Mouse (Mus musculus) lung, adult 18-20 months (tissue): ENCODE measurements at regions not wholly inside any gene's neighbourhood (a gene's known extent, or its start where the extent isn't known, plus 50 kb on each side); places are given as distances from the start of the nearest gene placed in this dataset.

ENCODE experiments used
- DNase-seq, 2 experiments: peaks; one replicate each; pipeline ENCODE4 v3.0.0; 2022; ENCODE audit warnings: mixed read lengths in 2 of 2

GRCm38 (mm10) chr13:14898495-14898894 is 268.5 kb downstream of the AW209491 start:
- DNase-seq: no peak

DNA sequence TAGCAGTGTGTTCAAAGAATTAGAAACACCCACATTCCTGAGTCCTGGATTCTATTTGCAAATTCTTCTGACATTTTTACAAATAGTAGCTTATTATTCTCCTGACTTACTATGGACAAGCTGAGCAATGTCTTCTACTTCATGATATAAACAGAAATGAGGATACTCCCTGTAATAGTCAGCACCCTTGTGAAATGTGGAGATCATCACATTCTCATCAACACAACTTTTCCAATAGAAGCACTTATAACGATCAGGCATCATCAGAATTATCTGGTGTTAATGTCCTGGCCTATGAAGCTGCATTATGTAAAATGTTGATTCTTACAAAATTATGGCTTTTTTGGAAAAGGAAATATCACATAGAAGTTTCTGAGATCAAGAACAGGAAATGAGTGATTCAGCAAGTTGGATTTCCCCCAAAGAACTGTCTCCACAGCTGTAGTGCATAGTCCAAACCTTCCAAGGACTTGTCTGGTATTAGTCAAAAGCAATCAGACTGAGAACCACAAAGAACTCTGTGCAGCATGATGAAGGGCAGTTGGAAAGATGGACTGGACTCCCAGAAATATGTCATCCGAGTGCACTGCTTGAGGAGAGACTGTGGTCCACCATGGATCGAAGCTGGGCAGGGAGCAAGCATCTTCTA is 300.3 kb downstream of the AW209491 start:
- DNase-seq: no peak

- DNase-seq: no peak
These were observed 336.3 kb downstream of the AW209491 start for GRCm38 (mm10) chr13:14966187-14966726.

- no peak for DNase-seq
These were observed 372.7 kb downstream of the AW209491 start for GRCm38 (mm10) chr13:15002700-15003099.

- DNase-seq: no peak
These were observed 381.7 kb downstream of the AW209491 start for GRCm38 (mm10) chr13:15011638-15012037.

GRCm38 (mm10) chr13:15018811-15019745 is 389.1 kb downstream of the AW209491 start:
- no peak for DNase-seq

GRCm38 (mm10) chr13:15026601-15027000 is 396.6 kb downstream of the AW209491 start:
- no peak for DNase-seq

DNA sequence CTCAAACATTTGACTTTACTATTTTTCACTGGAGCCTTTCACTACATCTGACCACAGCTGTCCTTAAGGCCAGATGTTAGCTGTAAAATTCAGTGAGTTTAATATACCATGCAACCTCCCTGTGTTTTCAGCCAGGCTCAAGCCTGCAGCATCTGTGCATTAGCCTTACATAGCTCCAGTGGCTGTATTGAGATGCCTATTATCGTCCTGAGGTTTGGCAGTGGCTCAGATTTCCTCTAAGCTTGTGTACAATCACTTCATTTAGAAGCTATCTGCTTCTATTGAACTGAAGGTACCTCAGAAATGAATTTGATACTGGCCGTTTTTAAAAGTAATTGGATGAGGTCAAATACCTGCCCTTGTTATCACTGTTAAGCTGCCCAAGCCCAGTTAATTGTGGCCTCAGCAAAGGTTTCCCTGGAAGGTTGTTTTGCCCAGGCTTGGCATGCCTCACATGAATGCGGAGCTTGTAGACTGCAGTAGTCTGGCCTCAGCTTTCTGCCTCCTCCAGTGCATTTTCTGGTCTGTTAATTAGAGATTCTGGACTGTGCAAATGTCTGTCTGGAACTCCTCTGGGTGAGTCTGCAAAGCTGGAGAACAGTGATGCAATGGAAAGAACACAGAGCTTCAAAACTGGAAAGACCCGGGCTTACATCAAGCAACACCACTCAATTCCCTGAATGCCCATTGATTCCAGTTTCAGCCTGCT is 410.2 kb upstream of the Gli3 start:
- no peak for DNase-seq

- no peak for DNase-seq
These were observed 408.3 kb upstream of the Gli3 start for GRCm38 (mm10) chr13:15054705-15055104.

GRCm38 (mm10) chr13:15078635-15079094 is 384.4 kb upstream of the Gli3 start:
- no peak for DNase-seq

DNA sequence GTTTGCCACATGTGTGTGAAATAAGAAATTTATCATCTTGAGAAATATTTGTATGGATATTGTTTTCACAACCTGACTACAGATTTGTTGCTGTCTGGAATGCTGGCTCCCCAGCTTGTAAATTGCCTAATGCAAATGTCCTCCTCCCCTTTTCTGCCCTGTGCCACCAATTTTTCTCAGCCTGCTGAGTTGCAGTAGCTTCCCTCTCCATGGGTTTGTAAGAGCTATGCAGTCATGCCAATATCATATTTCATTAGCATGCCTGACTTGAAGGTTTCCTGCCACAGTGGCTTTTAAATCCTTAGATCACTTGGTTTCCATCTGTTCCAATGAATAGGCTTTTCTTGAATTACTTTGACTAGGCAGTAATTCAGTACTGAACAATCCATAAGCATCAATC is 383.9 kb upstream of the Gli3 start:
- DNase-seq: no peak

- DNase-seq: peak in 1 of 2 experiments; percentile 6
These were observed 380.6 kb upstream of the Gli3 start for GRCm38 (mm10) chr13:15082255-15082932.

DNA sequence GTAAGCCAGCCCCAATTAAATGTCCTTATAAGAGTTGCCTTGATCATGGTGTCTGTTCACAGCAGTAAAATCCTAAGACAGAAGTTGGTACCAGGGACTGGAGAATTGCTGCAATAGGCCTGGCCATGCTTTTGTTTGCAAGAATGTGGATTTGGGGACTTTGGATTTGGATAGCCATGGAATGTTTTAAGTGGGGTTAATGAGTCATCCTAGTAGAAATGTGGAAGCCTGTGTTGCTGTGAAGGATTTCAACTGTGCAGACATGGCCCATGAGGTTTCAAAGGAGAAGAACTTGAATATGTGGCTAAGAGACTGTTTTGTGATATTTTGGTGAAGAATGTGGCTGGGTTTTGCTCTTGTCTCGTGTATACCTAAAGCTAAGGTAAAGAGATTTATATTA is 368.2 kb upstream of the Gli3 start:
- no peak for DNase-seq

DNA sequence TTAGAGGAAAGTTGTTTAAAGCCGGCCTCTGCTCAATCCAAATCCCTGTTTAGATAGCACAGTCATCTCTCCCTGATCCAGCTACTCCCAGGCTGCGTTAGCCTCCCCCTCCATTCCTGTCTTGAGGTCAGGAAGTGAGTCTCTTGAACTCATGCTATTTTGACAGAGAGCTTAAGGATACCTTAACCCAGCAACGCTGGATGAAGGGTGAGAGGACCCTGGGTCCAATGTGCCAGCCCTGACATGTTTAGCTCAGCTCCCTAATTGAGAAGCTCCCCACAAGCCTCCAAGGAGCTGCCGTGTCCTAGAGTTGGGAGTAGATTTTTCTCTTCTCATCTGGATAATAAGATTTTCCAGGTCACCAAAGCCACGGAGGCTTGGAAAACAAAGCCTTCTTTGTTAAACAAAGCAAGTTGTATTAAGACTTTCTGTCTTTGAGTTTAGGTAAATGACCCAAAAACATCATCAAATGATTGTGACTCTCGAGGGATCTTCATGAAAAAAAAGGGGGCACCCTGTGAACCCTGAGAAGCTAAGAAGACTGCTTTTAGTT is 355.2 kb upstream of the Gli3 start:
- no peak for DNase-seq

- DNase-seq: no peak
These were observed 349.7 kb upstream of the Gli3 start for GRCm38 (mm10) chr13:15113383-15113782.

GRCm38 (mm10) chr13:15130249-15130648 is 332.8 kb upstream of the Gli3 start:
- DNase-seq: no peak

DNA sequence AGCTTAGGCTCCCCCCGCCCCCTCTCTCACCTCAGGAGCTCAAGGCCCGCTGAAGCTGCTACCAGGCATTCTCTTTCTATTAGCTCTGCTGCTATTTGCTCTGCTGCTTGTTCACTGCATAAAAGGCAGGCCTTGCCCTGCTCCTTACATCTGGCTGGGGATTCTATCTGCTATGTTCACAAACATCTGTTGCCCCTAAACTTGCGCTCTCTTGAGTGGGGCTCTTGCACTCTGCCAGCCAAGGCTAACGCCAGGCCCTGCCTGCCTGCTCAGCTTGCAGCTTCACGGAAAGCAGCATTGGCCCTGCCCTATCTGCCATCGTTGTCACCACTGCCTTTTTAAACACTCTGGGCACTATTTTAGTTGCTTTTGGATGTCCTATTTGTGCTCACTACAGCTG is 316.9 kb upstream of the Gli3 start:
- no peak for DNase-seq

- no peak for DNase-seq
These were observed 282.1 kb upstream of the Gli3 start for GRCm38 (mm10) chr13:15180898-15181297.

GRCm38 (mm10) chr13:15211635-15212352 is 251.2 kb upstream of the Gli3 start:
- DNase-seq: no peak

- no peak for DNase-seq
These were observed 250.6 kb upstream of the Gli3 start for GRCm38 (mm10) chr13:15212353-15212850.

DNA sequence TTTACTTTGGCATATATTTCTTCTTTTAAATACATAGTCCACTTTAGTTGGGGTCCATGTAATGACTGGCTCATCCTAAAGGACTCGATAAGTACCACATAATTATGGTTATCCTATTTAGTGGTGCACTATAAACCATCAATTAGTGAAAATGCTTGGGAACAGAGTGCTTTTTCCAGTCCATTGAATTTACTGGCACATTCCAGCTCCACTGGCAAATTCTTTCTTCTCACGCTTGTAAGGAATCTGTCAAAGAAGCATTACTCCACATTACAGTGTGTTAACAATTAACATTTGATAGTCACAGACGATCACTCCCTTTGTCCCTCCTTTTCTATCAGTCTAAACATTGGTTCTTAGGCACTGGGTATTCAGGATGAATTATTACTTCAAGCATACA is 241.7 kb upstream of the Gli3 start:
- no peak for DNase-seq
